Mouse (Mus musculus): ENCODE results near the gene Fbp1.

DNA sequence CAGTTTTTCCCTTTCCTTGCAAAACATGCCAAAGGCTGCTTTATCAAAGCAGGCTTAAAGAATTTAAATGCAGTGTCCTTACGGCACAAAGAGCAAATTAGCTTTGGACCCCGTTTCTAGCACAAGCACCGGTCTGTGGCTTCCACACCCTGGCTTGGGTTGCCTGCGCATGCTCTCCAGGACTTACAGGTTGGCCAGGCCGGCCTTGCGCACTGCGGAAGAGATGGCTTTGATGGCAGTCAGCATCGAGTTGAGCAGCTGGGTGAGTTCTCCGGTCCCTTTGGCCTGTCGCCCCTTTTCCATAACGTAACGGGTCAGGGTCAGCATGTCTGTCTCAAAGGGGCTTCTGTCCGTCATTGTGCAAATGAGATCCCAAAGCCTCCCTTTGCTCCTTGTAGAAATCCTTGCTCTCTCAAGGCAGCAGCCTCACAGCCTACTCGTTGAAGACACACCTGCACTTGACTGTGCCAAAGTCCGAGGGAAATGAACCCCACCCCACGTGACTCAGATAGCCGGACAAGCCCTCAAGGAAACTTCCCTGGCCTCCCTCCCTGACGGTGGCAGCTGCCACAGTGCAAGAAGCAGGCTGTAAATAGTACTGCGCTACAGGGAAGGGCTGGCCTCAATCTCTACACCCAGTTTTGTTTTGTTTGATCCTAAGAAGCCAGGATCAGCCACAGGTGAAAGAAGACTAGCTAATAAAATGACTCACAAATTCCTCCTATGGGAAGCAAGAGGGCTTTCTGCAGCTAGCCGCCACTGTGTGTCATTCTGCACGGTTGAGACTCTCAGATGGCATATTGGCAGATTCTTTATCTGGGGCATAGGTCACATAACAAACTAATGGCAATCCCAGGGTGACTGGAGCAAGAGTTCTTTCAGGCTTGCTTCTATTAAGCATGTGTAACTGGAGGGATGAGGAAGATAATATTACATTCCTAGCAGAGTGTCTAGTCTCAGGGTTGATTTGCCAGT, 29.9 kb downstream of the Fbp1 start, which contains the start of gene Fbp2:
- no peak for TF ChIP-seq CTCF (IDR thresholded peaks at IDR 0.05; ENCODE audit: insufficient read depth, low read depth, low read length)
- no peak for TF ChIP-seq POLR2A (IDR thresholded peaks at IDR 0.05; ENCODE audit: insufficient read depth, low read depth, low read length)
